Mouse (Mus musculus) liver (tissue): ENCODE data around the gene Eci1.
"Not testable (repeated sequence)": the region's sequence is repeated elsewhere in the genome, so short reads cannot be mapped to it uniquely, and the experiment has no call there.

Experiments
- DNase-seq: peaks from one replicate; pipeline ENCODE4 v3.0.0-alpha.2; 2020; ENCODE audit warnings: mixed read lengths

Gene Eci1

GRCm38 (mm10) chr17:24441148-24441547 lies 14.7 kb downstream of the Eci1 start:
- DNase-seq: no peak

- DNase-seq: no peak
Measured at GRCm38 (mm10) chr17:24442107-24442506, 15.7 kb downstream of the Eci1 start.

- DNase-seq: no peak
Measured at GRCm38 (mm10) chr17:24442632-24443155, 16.3 kb downstream of the Eci1 start, which contains the start of gene Dnase1l2. Gene Dnase1l2, minus strand, starts transcription at chr17:24443105.

- DNase-seq: no peak
Measured at GRCm38 (mm10) chr17:24443409-24443808, 17.0 kb downstream of the Eci1 start.

GRCm38 (mm10) chr17:24446590-24446989 lies 20.1 kb downstream of the Eci1 start:
- no peak for DNase-seq

GRCm38 (mm10) chr17:24449507-24449906 lies 23.1 kb downstream of the Eci1 start:
- no peak for DNase-seq

GRCm38 (mm10) chr17:24451220-24451619 lies 24.8 kb downstream of the Eci1 start:
- DNase-seq: no peak

- DNase-seq: peak; percentile 49
Measured at GRCm38 (mm10) chr17:24453372-24453771, 26.9 kb downstream of the Eci1 start.

GRCm38 (mm10) chr17:24454218-24454755 lies 27.8 kb downstream of the Eci1 start:
- DNase-seq: no peak

GRCm38 (mm10) chr17:24454756-24455522 lies 28.5 kb downstream of the Eci1 start:
- peak; percentile 100 for DNase-seq

GRCm38 (mm10) chr17:24455523-24456206 lies 29.2 kb downstream of the Eci1 start:
- DNase-seq: not testable (repeated sequence)

- DNase-seq: peak; percentile 35
Measured at GRCm38 (mm10) chr17:24461580-24461979, 35.1 kb downstream of the Eci1 start.

- no peak for DNase-seq
Measured at GRCm38 (mm10) chr17:24462932-24463331, 36.5 kb downstream of the Eci1 start.

GRCm38 (mm10) chr17:24463374-24464133 lies 37.1 kb downstream of the Eci1 start:
- DNase-seq: no peak

GRCm38 (mm10) chr17:24468636-24469246 lies 42.3 kb downstream of the Eci1 start:
- no peak for DNase-seq

- DNase-seq: no peak
Measured at GRCm38 (mm10) chr17:24469336-24469909, 43.0 kb downstream of the Eci1 start.

- peak; percentile 99 for DNase-seq
Measured at GRCm38 (mm10) chr17:24469910-24470602, 43.6 kb downstream of the Eci1 start, which contains the start of the genes E4f1 and Pgp. Gene E4f1, minus strand, starts transcription at chr17:24470313. Gene Pgp, plus strand, starts transcription at chr17:24470392.

GRCm38 (mm10) chr17:24470701-24471527 lies 44.5 kb downstream of the Eci1 start:
- DNase-seq: peak; percentile 56

GRCm38 (mm10) chr17:24472512-24472911 lies 46.1 kb downstream of the Eci1 start:
- no peak for DNase-seq

- no peak for DNase-seq
Measured at GRCm38 (mm10) chr17:24473612-24474275, 47.3 kb downstream of the Eci1 start, which contains the start of gene Bricd5. Gene Bricd5, plus strand, starts transcription at chr17:24473884.
